Mouse (Mus musculus) midbrain, embryonic 15.5 days (tissue): ENCODE measurements at regions not wholly inside any gene's neighbourhood (a gene's known extent, or its start where the extent isn't known, plus 50 kb on each side); places are given as distances from the start of the nearest gene placed in this dataset.

Source experiments
- ATAC-seq: fragments of 200-750 bp; cut with Nextera tagmentation; replicated peaks from 2 replicates; pipeline ENCODE4 v1.8.0; 2017; ENCODE audit warnings: moderate TSS enrichment
- H3K27ac ChIP-seq: fragments of 300-500 bp; sonication (generic); 2 replicates; pipeline ENCODE4 v1.5.1; 2015; ENCODE audit warnings: mild to moderate bottlenecking, inconsistent platforms
- H3K27me3 ChIP-seq: fragments of 300-500 bp; sonication (generic); replicated peaks from 2 replicates; pipeline ENCODE4 v1.6.1; 2015; ENCODE audit warnings: inconsistent platforms
- H3K36me3 ChIP-seq: fragments of 300-500 bp; sonication (generic); replicated peaks from 2 replicates; pipeline ENCODE4 v1.6.1; 2015; ENCODE audit warnings: inconsistent platforms
- H3K4me1 ChIP-seq: fragments of 300-500 bp; sonication (generic); 2 replicates; pipeline ENCODE4 v1.6.1; 2015; ENCODE audit warnings: inconsistent platforms
- H3K4me2 ChIP-seq: fragments of 300-500 bp; sonication (generic); 2 replicates; pipeline ENCODE4 v1.6.1; 2015; ENCODE audit warnings: inconsistent platforms, mild to moderate bottlenecking, moderate library complexity
- H3K4me3 ChIP-seq: fragments of 300-500 bp; sonication (generic); 2 replicates; pipeline ENCODE4 v1.5.1; 2015; ENCODE audit warnings: mild to moderate bottlenecking, inconsistent platforms
- H3K9ac ChIP-seq: fragments of 300-500 bp; sonication (generic); 2 replicates; pipeline ENCODE4 v1.6.1; 2015; ENCODE audit warnings: mild to moderate bottlenecking, inconsistent platforms
- H3K9me3 ChIP-seq: fragments of 300-500 bp; sonication (generic); 2 replicates; pipeline ENCODE4 v1.6.1; 2016; ENCODE audit warnings: inconsistent platforms
- WGBS: fragments of 180-500 bp; shearing (Covaris S2); methylation state at CpG from one replicate; pipeline ENCODE4 v1.1.7; 2015; ENCODE audit warnings: mixed read lengths; 5-methylcytosine and 5-hydroxymethylcytosine counted together

DNA sequence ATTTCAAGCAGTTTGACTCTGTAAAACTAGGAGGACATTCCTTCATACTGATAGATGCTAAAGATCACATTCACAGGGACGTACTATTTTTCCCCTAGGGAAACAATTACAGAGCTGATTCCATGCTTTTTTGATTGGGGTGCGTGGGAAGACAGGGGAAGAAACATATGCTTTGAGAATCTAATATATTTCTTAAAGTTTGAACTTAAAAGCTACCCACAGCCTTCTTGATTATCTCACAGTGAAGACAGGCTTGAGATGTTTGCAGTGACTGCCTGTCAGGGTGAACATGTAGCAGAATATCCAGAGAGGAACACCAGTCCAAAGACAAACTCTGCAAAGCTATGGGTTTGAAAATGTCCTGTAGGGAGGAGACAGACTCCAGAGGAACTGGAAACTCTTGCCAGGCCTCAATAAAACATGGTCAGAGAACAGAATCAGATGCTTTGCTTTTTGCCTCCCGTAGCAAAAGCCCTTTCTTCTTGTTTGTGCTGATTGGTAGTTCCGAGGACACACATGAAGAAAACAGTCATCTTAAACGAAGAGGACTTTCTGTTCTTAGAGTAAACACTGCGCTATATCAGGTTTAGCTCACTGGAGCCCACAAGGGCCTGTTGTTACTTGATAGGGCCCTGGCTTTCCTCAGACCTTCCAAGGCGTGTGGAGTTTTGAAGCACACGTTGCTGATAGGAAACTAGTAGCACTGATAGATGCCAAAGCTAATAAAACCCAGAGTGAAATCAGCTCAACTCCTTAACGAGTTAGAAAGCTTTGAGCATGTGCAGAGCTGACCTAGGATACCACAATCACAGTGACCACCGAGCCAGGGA lies 630.8 kb downstream of the Lmo4 start:
- Histone ChIP-seq H3K9ac (no peak overlapping the region), H3K4me3 (no peak overlapping the region), H3K36me3 (no peaks in the 10 kb centered on the region), H3K27me3 (no peaks in the 10 kb centered on the region), H3K4me2 (no peak overlapping the region), H3K4me1 (no peaks in the 10 kb centered on the region), H3K9me3 (no peaks in the 10 kb centered on the region), H3K27ac (no peak overlapping the region)
- no peak for ATAC-seq
- 79% methylated on average over 10 of the region's 10 CpGs for WGBS

DNA sequence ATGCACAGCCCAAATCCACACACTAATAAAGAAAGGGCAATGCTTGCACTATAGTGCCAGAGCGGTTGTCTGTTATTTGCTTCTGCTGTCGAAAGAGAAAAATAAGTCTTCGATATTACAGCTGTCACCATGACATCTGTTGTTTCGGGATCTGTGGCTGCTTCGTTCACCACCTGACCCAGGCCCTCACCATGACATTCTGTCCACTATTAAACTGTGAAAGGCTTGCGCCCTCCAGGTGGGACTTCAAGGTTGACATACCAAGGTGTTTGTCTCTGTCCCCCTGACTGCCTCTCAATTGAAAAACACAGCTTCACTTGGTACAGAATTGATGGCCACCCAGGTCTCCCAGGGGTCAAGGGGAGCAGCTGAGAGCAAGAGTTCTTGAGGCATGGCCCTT lies 635.1 kb downstream of the Lmo4 start:
- no peak for ATAC-seq
- Histone ChIP-seq H3K27ac (no peak overlapping the region), H3K36me3 (no peaks in the 10 kb centered on the region), H3K9me3 (no peaks in the 10 kb centered on the region), H3K9ac (no peak overlapping the region), H3K4me3 (no peak overlapping the region), H3K4me1 (no peaks in the 10 kb centered on the region), H3K4me2 (no peak overlapping the region), H3K27me3 (no peaks in the 10 kb centered on the region)
- 70% methylated on average over 6 of the region's 6 CpGs for WGBS

DNA sequence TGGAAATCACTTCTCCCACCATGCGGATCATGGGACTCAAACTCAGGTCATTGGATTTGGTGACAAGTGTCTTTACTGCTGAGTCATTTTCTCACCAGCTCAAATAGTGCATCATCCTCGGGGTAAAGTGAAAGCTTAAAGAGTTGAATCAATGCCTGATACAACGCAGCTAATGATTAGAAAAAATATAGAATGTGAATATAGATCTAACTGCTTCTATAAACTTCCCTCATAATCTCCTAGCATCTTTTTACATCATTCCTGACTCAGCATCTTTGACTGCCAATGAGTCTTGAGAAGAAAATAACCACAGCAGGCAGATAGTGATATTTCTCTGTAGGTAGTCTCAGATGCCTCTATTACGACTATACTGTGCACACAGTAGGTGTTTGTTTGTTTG lies 640.0 kb downstream of the Lmo4 start:
- Histone ChIP-seq H3K9me3 (no peaks in the 10 kb centered on the region), H3K27me3 (no peaks in the 10 kb centered on the region), H3K9ac (no peak overlapping the region), H3K4me1 (no peaks in the 10 kb centered on the region), H3K27ac (no peak overlapping the region), H3K4me2 (no peak overlapping the region), H3K36me3 (no peaks in the 10 kb centered on the region), H3K4me3 (no peak overlapping the region)
- no peak for ATAC-seq
- 89% methylated on average over 4 of the region's 4 CpGs for WGBS

DNA sequence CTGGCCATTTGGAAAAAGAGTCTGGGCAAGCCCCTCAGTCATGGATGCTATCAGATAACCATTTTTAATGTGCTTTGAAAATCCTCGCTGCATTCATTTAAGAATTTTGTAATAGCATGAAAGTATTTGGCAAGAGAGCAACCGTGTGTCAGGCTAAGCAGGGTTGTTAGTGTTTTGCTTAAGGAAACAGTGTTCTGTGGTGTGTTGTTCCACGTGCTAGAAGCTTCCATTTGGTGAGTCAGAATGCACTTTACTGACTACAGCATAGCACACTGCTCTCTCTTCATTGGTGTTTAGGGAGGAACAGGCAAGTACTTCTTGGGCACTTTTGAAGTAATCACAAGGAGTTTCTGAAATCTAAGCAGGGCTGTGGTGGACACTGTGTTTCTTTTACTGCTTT lies 661.0 kb upstream of the Pkn2 start:
- no peak overlapping the region for H3K4me2 ChIP-seq
- H3K27ac ChIP-seq, result no peak overlapping the region
- no peak overlapping the region for H3K9ac ChIP-seq
- no peak for ATAC-seq
- no peaks in the 10 kb centered on the region for H3K27me3 ChIP-seq
- H3K36me3 ChIP-seq, result no peaks in the 10 kb centered on the region
- no peak overlapping the region for H3K4me3 ChIP-seq
- H3K4me1 ChIP-seq, result no peaks in the 10 kb centered on the region
- H3K9me3 ChIP-seq, result no peaks in the 10 kb centered on the region
- WGBS, result 70% methylated on average over 3 of the region's 3 CpGs

DNA sequence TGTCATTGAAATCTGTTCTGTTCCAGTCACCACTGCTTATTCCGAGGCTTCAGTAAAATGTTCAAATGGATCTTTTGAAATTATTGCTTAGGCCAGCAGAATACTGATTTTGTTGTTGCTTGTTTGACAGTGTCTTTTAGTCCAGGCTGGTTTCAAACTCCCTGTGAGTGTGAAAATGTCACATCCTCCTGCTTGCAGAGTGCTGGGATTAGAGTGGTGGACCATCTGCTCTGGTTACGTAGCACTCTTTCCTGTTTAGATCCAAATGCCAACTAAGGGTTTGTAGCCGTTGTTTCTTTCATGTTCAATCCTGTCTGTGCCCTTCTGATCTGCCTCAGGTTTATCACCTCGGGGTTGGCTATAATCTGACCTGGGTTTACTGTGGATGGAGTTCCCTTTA lies 646.2 kb upstream of the Pkn2 start:
- 70% methylated on average over 4 of the region's 4 CpGs for WGBS
- H3K4me2 ChIP-seq, result no peak overlapping the region
- H3K27me3 ChIP-seq, result no peaks in the 10 kb centered on the region
- H3K4me3 ChIP-seq, result no peak overlapping the region
- H3K4me1 ChIP-seq, result no peaks in the 10 kb centered on the region
- no peak for ATAC-seq
- H3K27ac ChIP-seq, result no peak overlapping the region
- no peaks in the 10 kb centered on the region for H3K9me3 ChIP-seq
- H3K9ac ChIP-seq, result no peak overlapping the region
- H3K36me3 ChIP-seq, result no peaks in the 10 kb centered on the region

DNA sequence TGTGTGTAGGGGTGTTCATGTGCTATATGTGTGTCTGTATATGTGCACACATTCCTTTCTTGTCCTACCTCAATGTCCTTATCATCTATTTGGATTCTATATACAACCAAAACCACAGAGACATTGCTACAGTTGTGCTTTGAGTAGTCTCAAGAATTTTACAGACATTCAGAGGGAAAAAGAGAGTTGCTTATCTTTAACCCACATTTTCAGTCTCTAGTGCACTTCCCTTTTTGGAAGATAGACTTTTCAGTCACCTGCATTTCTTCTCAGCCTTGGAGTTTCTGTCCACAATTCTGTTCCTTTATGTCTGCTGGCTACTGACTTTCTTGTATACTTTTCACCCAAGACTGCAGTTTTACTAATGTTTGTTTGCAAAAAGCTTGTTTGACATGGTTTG lies 645.5 kb upstream of the Pkn2 start:
- H3K27me3 ChIP-seq, result no peaks in the 10 kb centered on the region
- H3K4me1 ChIP-seq, result no peaks in the 10 kb centered on the region
- no peaks in the 10 kb centered on the region for H3K36me3 ChIP-seq
- no peak overlapping the region for H3K4me3 ChIP-seq
- ATAC-seq, result no peak
- H3K4me2 ChIP-seq, result no peak overlapping the region
- no peak overlapping the region for H3K27ac ChIP-seq
- no peaks in the 10 kb centered on the region for H3K9me3 ChIP-seq
- H3K9ac ChIP-seq, result no peak overlapping the region

DNA sequence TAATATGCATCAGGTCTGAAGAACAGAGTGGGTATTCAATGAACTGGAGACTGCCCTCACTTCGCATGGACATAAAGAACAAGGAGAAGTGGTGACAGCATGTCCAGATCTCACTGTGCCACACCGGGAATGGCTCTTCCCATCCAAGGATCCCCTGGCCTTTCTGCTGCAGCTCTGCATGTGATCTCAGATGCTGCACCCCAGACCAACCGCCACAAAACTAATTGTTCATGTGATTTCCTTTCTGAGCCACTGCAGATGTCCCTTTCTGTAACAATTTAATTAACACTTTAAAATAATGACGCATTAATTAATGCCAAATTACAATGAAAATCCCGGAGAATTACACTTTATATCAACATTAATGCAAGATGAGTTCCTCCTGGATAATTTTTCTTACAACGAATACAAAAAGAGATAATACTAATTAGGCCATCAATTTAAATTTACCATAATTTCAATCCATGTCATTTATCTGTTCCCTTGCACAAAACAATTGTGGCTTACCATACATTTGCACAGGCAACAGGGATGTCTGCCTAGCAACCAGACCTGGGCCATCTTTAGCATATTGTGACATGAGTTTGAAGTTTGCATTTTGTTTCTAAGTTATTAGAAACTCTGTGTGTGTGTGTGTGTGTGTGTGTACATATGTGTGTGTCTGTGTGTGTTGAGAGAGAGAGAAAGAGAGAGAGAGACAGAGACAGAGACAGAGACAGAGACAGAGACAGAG lies 630.9 kb upstream of the Pkn2 start:
- H3K9me3 ChIP-seq, result no peaks in the 10 kb centered on the region
- H3K4me1 ChIP-seq, result no peaks in the 10 kb centered on the region
- H3K27ac ChIP-seq, result no peak overlapping the region
- no peaks in the 10 kb centered on the region for H3K27me3 ChIP-seq
- no peak overlapping the region for H3K4me3 ChIP-seq
- H3K9ac ChIP-seq, result no peak overlapping the region
- H3K36me3 ChIP-seq, result no peaks in the 10 kb centered on the region
- ATAC-seq, result no peak; the same call in 1 of the 2 replicates
- WGBS, result 63% methylated on average over 6 of the region's 6 CpGs
- H3K4me2 ChIP-seq, result no peak overlapping the region

DNA sequence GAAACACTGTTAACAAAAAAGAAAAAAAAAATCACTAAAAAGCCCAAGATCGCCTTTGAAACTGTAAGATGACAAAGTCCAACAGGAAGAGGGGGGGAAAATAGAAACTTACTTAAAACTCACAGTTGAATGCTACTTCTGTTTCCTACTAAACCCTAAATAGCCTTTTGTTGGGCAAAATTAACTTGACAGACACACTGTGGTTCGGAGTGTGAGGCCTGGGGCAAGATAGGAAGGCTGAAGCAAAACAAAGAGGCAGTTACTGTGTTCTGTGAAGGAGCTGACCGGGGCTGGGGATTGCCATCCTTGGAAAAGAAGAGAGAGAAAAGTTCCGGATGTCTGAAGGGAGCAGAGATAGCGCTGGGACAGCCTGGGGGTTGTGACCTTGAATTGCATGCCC lies 627.7 kb upstream of the Pkn2 start:
- Histone ChIP-seq H3K36me3 (no peaks in the 10 kb centered on the region), H3K9me3 (no peaks in the 10 kb centered on the region), H3K27ac (no peak overlapping the region), H3K9ac (no peak overlapping the region), H3K4me1 (no peaks in the 10 kb centered on the region), H3K4me3 (no peak overlapping the region), H3K4me2 (no peak overlapping the region), H3K27me3 (no peaks in the 10 kb centered on the region)
- WGBS, result 56% methylated on average over 5 of the region's 5 CpGs
- ATAC-seq, result no peak

DNA sequence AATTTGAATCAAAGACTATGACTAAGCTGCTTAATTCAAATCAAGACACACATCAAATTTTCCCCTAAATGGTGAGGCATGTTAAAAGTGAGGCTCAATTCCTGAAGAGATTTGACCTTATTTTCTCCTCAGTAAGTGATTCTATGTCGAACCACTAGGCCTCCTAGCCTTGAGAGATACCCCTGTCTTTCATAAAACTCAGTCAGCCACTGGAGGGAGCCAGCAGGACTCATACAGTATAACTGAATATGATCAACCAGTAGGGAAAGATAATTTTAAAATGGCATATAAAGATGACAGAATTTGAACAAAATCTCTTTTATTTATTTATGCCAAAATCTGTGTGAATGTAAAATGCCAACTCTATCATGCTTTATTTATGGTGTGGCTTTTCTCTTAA lies 626.5 kb upstream of the Pkn2 start:
- no peak overlapping the region for H3K9ac ChIP-seq
- H3K36me3 ChIP-seq, result no peaks in the 10 kb centered on the region
- WGBS, result 65% methylated on average over 1 of the region's 1 CpGs
- H3K27ac ChIP-seq, result no peak overlapping the region
- no peaks in the 10 kb centered on the region for H3K9me3 ChIP-seq
- H3K4me3 ChIP-seq, result no peak overlapping the region
- ATAC-seq, result no peak
- no peaks in the 10 kb centered on the region for H3K27me3 ChIP-seq
- H3K4me1 ChIP-seq, result no peaks in the 10 kb centered on the region
- no peak overlapping the region for H3K4me2 ChIP-seq

DNA sequence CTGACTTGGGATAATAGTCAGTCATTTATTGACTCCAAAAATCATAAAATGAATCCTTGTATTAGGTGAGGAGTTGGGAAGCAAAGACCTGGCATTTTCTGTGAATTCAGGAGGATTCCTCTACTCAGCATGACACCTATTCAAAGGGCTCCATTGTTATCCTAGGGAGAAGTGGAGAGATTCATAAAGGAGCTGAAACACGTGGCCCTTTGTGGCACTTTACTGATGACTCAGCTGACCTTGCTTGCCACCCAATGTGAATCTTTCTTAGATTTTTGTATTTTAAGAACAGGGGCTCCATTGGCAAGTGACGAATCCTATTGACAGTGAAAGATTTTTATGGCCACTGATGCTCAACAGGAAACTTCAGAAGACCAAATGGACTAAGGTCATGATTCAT lies 619.2 kb upstream of the Pkn2 start:
- ATAC-seq, result no peak
- no peak overlapping the region for H3K9ac ChIP-seq
- no peak overlapping the region for H3K27ac ChIP-seq
- WGBS, result 45% methylated on average over 2 of the region's 2 CpGs
- no peaks in the 10 kb centered on the region for H3K36me3 ChIP-seq
- H3K9me3 ChIP-seq, result no peaks in the 10 kb centered on the region
- no peaks in the 10 kb centered on the region for H3K4me1 ChIP-seq
- H3K27me3 ChIP-seq, result no peaks in the 10 kb centered on the region
- no peak overlapping the region for H3K4me2 ChIP-seq
- H3K4me3 ChIP-seq, result no peak overlapping the region

DNA sequence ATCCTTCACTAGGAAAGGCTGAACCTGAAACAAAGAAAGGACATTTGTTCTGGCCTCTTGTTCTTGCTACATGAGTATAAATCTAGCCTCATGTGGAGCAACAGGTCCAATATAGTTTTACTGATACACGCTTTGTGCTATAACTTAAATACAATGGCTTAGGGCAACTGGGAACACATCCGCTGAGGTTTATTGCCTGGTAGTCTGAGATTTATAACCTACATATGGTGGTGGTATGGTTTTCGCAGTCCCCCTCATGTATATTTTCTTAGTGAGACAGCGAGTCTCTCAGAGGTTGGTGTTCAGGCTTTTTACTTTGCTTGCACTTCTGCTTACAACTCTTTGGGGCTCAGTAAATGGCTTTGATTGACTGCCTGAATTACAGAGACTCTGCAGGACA lies 613.6 kb upstream of the Pkn2 start:
- no peaks in the 10 kb centered on the region for H3K27me3 ChIP-seq
- no peak overlapping the region for H3K4me2 ChIP-seq
- no peaks in the 10 kb centered on the region for H3K9me3 ChIP-seq
- no peak overlapping the region for H3K4me3 ChIP-seq
- no peak for ATAC-seq
- H3K9ac ChIP-seq, result no peak overlapping the region
- no peak overlapping the region for H3K27ac ChIP-seq
- no peaks in the 10 kb centered on the region for H3K4me1 ChIP-seq
- H3K36me3 ChIP-seq, result no peaks in the 10 kb centered on the region
- 95% methylated on average over 4 of the region's 4 CpGs for WGBS

DNA sequence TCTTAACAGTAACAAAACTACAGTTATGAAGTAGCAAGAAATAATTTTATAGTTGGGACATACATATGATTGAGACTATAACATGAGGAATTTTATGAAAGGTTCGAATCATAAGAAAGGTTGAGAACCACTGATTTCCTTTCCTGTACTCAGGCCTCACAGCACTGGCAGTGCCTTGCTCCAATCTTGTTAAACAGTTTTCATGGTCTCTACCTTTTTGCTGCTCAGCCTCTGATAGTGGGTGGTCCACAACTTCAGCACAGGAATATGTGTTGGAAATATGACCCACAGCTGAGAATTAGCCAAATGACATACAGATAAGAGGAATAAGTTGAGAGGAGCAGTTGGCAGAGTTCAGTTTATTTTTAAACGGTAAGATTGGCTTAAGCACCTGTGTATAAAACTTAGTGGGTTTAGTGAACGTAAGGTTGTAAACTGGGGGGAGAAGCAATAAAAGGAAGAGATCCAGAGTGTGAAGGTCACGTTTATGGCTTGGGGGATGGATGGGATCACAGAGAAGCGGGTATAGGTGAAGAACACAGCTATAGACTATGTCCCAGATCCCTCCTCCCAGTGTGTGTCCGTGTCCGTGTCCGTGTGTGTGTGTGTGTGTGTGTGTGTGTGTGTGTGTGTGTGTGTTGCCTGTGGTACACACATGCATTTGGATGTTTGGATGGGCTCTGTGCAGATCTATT lies 596.3 kb upstream of the Pkn2 start:
- no peaks in the 10 kb centered on the region for H3K36me3 ChIP-seq
- no peaks in the 10 kb centered on the region for H3K27me3 ChIP-seq
- H3K9me3 ChIP-seq, result no peaks in the 10 kb centered on the region
- 90% methylated on average over 8 of the region's 8 CpGs for WGBS
- H3K9ac ChIP-seq, result no peak overlapping the region
- no peak overlapping the region for H3K4me2 ChIP-seq
- ATAC-seq, result no peak
- no peaks in the 10 kb centered on the region for H3K4me1 ChIP-seq
- H3K4me3 ChIP-seq, result no peak overlapping the region
- H3K27ac ChIP-seq, result no peak overlapping the region
